Mouse (Mus musculus): ENCODE results near the gene Sult6b1. TPM values are rescaled to one million over a fixed set of nuclear protein-coding genes. Genes with fewer than 3 reads are reported as not detected.
A peak's percentile ranks its signal among the peaks of the same experiment; 100 is the strongest.

The Sult6b1 gene
- polyA plus RNA-seq, 1 experiment: not detected

GRCm38 (mm10) chr17:78912861-78913281 lies 6.1 kb upstream of the Sult6b1 start:
- WGBS: 23% methylated on average over 6 of the region's 6 CpGs
- H3K4me3 ChIP-seq (ENCODE audit: low read depth, low read length): peak overlapping the region; percentile 48
- no peaks in the 10 kb centered on the region for H3K36me3 ChIP-seq (ENCODE audit: control insufficient read depth, insufficient read depth, low read length)
- TF ChIP-seq CTCF (IDR thresholded peaks at IDR 0.05; ENCODE audit: extremely low read depth, insufficient read length, insufficient replicate concordance, low read depth, low read length) (no peak), POLR2A (IDR thresholded peaks at IDR 0.05; ENCODE audit: low read depth, low read length) (no peak)
- no peak overlapping the region for H3K27ac ChIP-seq (ENCODE audit: insufficient read depth, low read depth, low read length)
- H3K27me3 ChIP-seq (ENCODE audit: control insufficient read depth, insufficient read depth, low read length): no peaks in the 10 kb centered on the region
- peaks cover 3% of the 10 kb centered on the region; the same call in 1 of the 2 replicates for H3K4me1 ChIP-seq (ENCODE audit: control insufficient read depth, insufficient read depth, insufficient read length, low read length)

DNA sequence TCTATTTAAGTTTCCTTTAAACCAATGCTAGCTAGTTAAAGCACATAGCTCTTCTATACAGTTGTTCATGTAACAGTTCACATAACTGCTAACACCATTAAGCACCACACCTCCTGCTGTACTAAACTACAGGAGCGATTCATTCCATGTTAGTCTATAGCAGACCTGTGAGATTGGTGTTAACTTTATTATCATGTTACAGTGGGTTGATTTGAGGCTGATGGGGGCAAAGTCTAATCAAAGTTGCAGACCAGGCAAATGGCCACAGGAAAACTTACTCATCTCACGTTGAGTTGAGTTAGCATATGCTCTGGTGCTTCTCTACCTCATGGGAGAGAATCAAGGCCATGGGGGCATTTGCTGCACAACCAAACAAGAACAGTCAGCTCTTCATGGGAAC lies 2.6 kb upstream of the Sult6b1 start:
- Histone ChIP-seq H3K4me3 (ENCODE audit: low read depth, low read length) (no peak overlapping the region), H3K4me1 (ENCODE audit: control insufficient read depth, insufficient read depth, insufficient read length, low read length) (peaks cover 3% of the 10 kb centered on the region; the same call in 1 of the 2 replicates), H3K27ac (ENCODE audit: insufficient read depth, low read depth, low read length) (no peak overlapping the region), H3K27me3 (ENCODE audit: control insufficient read depth, insufficient read depth, low read length) (no peaks in the 10 kb centered on the region), H3K36me3 (ENCODE audit: control insufficient read depth, insufficient read depth, low read length) (no peaks in the 10 kb centered on the region)
- TF ChIP-seq CTCF (IDR thresholded peaks at IDR 0.05; ENCODE audit: extremely low read depth, insufficient read length, insufficient replicate concordance, low read depth, low read length): no peak
- TF ChIP-seq POLR2A (IDR thresholded peaks at IDR 0.05; ENCODE audit: low read depth, low read length): no peak
- WGBS: 23% methylated on average over 2 of the region's 2 CpGs

GRCm38 (mm10) chr17:78903158-78903557 lies 3.6 kb downstream of the Sult6b1 start:
- TF ChIP-seq POLR2A (IDR thresholded peaks at IDR 0.05; ENCODE audit: low read depth, low read length) (no peak), CTCF (IDR thresholded peaks at IDR 0.05; ENCODE audit: extremely low read depth, insufficient read length, insufficient replicate concordance, low read depth, low read length) (no peak)
- Histone ChIP-seq H3K36me3 (ENCODE audit: control insufficient read depth, insufficient read depth, low read length) (no peaks in the 10 kb centered on the region), H3K4me1 (ENCODE audit: control insufficient read depth, insufficient read depth, insufficient read length, low read length) (no peaks in the 10 kb centered on the region), H3K27ac (ENCODE audit: insufficient read depth, low read depth, low read length) (no peak overlapping the region), H3K27me3 (ENCODE audit: control insufficient read depth, insufficient read depth, low read length) (no peaks in the 10 kb centered on the region), H3K4me3 (ENCODE audit: low read depth, low read length) (no peak overlapping the region)
- 72% methylated on average over 2 of the region's 2 CpGs for WGBS

DNA sequence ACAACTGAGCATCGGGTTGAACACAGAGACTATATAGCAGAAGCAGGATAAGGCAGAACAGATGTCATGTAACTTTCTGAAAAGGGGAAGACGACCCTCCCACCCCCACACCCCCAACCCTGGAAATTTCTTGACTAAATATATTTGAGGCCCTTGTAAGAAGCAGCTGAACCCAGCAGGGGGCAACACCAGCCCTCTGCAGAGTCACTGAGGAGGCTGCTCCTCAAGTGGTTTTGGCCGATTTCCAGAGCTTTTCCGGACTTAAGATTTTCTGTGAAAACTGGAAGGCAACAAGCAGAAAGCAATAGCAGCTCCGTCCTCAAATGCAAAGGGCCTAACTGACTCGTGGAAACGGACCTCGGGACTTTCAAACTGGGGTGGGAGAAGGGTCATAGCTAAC lies 11.4 kb downstream of the Sult6b1 start:
- Histone ChIP-seq H3K36me3 (ENCODE audit: control insufficient read depth, insufficient read depth, low read length) (no peaks in the 10 kb centered on the region), H3K27ac (ENCODE audit: insufficient read depth, low read depth, low read length) (no peak overlapping the region), H3K4me3 (ENCODE audit: low read depth, low read length) (peak overlapping the region; percentile 30; the same call in 1 of the 2 replicates), H3K4me1 (ENCODE audit: control insufficient read depth, insufficient read depth, insufficient read length, low read length) (no peaks in the 10 kb centered on the region), H3K27me3 (ENCODE audit: control insufficient read depth, insufficient read depth, low read length) (no peaks in the 10 kb centered on the region)
- TF ChIP-seq CTCF (IDR thresholded peaks at IDR 0.05; ENCODE audit: extremely low read depth, insufficient read length, insufficient replicate concordance, low read depth, low read length): peak; percentile 58; the same call in 1 of the 2 replicates
- no peak for TF ChIP-seq POLR2A (IDR thresholded peaks at IDR 0.05; ENCODE audit: low read depth, low read length)
- WGBS: 13% methylated on average over 8 of the region's 8 CpGs

GRCm38 (mm10) chr17:78894991-78895390 lies 11.8 kb downstream of the Sult6b1 start:
- no peak overlapping the region for H3K27ac ChIP-seq (ENCODE audit: insufficient read depth, low read depth, low read length)
- TF ChIP-seq POLR2A (IDR thresholded peaks at IDR 0.05; ENCODE audit: low read depth, low read length): no peak
- TF ChIP-seq CTCF (IDR thresholded peaks at IDR 0.05; ENCODE audit: extremely low read depth, insufficient read length, insufficient replicate concordance, low read depth, low read length): no peak
- H3K4me3 ChIP-seq (ENCODE audit: low read depth, low read length): no peak overlapping the region
- no peaks in the 10 kb centered on the region for H3K36me3 ChIP-seq (ENCODE audit: control insufficient read depth, insufficient read depth, low read length)
- WGBS: 69% methylated on average over 7 of the region's 7 CpGs
- H3K4me1 ChIP-seq (ENCODE audit: control insufficient read depth, insufficient read depth, insufficient read length, low read length): no peaks in the 10 kb centered on the region
- H3K27me3 ChIP-seq (ENCODE audit: control insufficient read depth, insufficient read depth, low read length): no peaks in the 10 kb centered on the region

- no peak for TF ChIP-seq POLR2A (IDR thresholded peaks at IDR 0.05; ENCODE audit: low read depth, low read length)
- TF ChIP-seq CTCF (IDR thresholded peaks at IDR 0.05; ENCODE audit: extremely low read depth, insufficient read length, insufficient replicate concordance, low read depth, low read length): no peak
- Histone ChIP-seq H3K4me3 (ENCODE audit: low read depth, low read length) (no peak overlapping the region), H3K27ac (ENCODE audit: insufficient read depth, low read depth, low read length) (no peak overlapping the region), H3K27me3 (ENCODE audit: control insufficient read depth, insufficient read depth, low read length) (no peaks in the 10 kb centered on the region), H3K36me3 (ENCODE audit: control insufficient read depth, insufficient read depth, low read length) (no peaks in the 10 kb centered on the region), H3K4me1 (ENCODE audit: control insufficient read depth, insufficient read depth, insufficient read length, low read length) (no peaks in the 10 kb centered on the region)
- 71% methylated on average over 9 of the region's 9 CpGs for WGBS
Observed at GRCm38 (mm10) chr17:78891020-78891419, 15.8 kb downstream of the Sult6b1 start.

DNA sequence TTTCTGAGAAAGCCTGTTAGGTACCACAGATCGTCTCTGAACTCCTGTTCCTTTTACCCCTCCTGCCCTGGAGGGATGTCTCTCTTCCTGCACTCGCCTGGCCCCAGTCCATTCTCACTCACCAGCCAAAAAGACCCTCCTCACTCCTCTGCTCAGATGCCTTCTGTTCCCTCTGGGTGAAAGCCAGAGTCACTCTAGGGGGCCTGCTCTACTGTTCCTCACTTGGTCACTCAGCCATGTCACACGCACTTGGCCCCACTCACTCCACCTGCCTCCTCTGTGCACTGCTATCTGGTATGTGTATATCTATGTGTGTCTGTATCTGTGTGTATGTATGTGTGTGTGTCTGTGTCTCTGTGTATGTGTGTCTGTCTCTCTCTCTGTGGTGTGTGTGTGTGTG lies 17.6 kb downstream of the Sult6b1 start:
- 63% methylated on average over 3 of the region's 3 CpGs for WGBS
- TF ChIP-seq POLR2A (IDR thresholded peaks at IDR 0.05; ENCODE audit: low read depth, low read length): no peak
- H3K27ac ChIP-seq (ENCODE audit: insufficient read depth, low read depth, low read length): no peak overlapping the region

DNA sequence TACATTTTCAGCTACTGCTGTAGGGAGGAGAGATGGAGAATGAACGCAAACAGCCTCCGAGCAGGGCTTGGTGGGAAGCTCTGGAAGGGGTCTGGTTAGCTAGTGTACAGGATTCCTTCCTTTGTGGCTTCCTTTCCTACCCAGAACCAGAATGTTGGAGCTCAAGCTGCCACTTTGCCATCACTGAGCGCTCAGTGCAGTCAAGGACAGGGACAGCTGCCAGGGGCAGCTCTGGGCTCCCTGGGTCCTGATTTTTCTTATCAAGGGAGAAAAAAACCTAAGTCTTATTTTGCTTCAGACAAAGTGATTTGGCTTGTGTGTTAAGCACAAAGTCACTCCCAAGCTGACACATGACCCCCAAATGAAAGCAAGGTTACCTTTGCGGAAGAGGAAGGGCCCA lies 18.2 kb downstream of the Sult6b1 start:
- Histone ChIP-seq H3K27ac (ENCODE audit: insufficient read depth, low read depth, low read length) (no peak overlapping the region), H3K4me3 (ENCODE audit: low read depth, low read length) (no peak overlapping the region), H3K27me3 (ENCODE audit: control insufficient read depth, insufficient read depth, low read length) (no peaks in the 10 kb centered on the region), H3K4me1 (ENCODE audit: control insufficient read depth, insufficient read depth, insufficient read length, low read length) (no peaks in the 10 kb centered on the region), H3K36me3 (ENCODE audit: control insufficient read depth, insufficient read depth, low read length) (no peaks in the 10 kb centered on the region)
- WGBS: 85% methylated on average over 4 of the region's 4 CpGs
- no peak for TF ChIP-seq POLR2A (IDR thresholded peaks at IDR 0.05; ENCODE audit: low read depth, low read length)

More for the DNA sequence above, 17.6 kb downstream of the Sult6b1 start:
- Histone ChIP-seq H3K4me3 (ENCODE audit: low read depth, low read length) (no peak overlapping the region), H3K27me3 (ENCODE audit: control insufficient read depth, insufficient read depth, low read length) (no peaks in the 10 kb centered on the region), H3K36me3 (ENCODE audit: control insufficient read depth, insufficient read depth, low read length) (no peaks in the 10 kb centered on the region), H3K4me1 (ENCODE audit: control insufficient read depth, insufficient read depth, insufficient read length, low read length) (no peaks in the 10 kb centered on the region)

All from small intestine, adult 2 months (tissue).